Mouse (Mus musculus) ES-Bruce4 (cell line): Measurements from ENCODE around the gene Pik3cg.

Experiments used
- CTCF ChIP-seq: IDR thresholded peaks from one replicate; pipeline ENCODE4 v1.8.1; 2011; ENCODE audit warnings: low read depth, low read length
- POLR2A ChIP-seq: IDR thresholded peaks from one replicate; pipeline ENCODE4 v1.8.1; 2011; ENCODE audit warnings: low read length; ENCODE audit not compliant: insufficient read depth

DNA sequence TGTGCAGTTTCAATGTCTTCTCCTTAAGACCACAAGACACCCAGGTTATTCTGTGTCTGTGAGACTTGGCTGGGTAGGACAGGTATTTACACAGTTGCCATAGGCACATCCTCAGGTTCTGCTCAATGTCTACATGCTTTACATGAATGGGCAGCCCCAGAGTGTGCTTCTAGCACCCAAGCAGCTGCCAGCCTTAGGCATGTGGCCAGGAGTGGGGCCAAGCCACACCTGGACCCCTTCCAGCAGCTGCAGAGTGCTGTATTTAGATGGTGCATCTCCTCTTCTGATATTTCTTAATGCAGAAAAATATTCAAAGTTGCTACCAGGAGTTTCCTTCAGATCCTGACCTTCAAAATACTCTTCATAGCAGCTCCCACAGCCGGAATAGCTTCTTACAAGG is 11.9 kb upstream of the Pik3cg start:
- TF ChIP-seq CTCF (no peak), POLR2A (no peak)
